Mouse (Mus musculus): Measurements from ENCODE around the gene Cox7a1.
"Not testable (repeated sequence)": the region's sequence is repeated elsewhere in the genome, so short reads cannot be mapped to it uniquely, and the experiment has no call there.

Cox7a1 gene

DNA sequence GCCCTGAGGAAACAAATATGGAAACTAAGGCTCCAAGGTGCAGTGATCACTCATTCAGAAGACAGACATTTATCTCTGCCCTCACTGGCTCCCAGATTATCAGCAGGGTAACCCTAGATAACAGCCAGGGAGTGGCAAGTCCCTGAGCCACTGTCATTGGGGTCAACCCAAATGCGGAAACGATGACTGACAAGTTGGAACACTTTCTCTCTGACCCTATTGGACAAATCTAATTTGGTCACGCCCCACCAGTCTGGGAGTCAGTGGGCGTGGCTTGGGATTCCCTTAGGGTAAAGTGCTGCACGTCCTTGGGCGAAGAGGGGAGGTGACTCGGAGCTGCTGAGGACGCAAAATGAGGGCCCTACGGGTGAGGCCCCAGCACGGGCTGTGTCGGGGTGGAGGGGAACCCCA is at the start of gene Cox7a1:
Gene Cox7a1, plus strand, starts transcription at position 266 of the 411 bp plus-strand sequence.
- peak; percentile 92 for DNase-seq (ENCODE audit: low spot score)

DNA sequence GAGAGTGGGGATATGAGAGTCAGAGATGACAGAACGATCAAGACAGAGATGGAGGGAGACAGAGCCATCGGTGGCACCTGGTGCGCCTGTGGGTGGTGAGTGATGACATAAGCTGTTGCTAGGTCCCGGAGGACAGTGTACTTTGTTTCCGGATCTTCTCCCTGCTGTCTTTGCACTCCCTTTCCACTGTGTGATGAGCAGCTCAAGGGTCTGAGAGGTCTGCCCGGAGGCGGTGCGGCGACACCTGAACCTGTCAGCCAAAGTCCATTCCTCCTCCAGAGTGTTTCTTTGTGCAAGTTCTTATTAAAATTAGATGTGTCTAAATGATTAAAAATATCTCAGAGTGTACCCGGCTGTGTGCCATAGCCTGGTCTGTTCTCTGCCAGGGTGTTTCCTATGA is 47.1 kb upstream of the Cox7a1 start:
- DNase-seq (ENCODE audit: low spot score), result peak; percentile 38

DNA sequence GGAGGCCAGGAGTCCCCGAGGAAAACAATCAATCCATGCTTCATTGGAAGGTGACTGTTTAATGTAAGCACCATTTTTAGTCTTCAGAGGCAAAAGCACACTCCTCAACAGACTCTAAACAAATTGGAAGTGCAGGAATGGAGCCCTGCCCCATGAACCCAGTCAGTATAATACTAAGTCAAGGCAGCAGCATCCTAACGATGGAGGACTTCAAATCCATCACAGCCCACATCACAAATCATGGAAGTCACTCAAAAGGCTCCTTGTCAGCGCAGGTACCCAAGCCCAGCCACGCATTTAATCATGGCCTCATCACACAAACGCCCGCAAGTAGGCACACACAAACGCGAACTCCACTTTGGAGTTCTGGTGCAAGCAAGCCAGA is 40.8 kb upstream of the Cox7a1 start:
- DNase-seq (ENCODE audit: low spot score), result no peak

DNA sequence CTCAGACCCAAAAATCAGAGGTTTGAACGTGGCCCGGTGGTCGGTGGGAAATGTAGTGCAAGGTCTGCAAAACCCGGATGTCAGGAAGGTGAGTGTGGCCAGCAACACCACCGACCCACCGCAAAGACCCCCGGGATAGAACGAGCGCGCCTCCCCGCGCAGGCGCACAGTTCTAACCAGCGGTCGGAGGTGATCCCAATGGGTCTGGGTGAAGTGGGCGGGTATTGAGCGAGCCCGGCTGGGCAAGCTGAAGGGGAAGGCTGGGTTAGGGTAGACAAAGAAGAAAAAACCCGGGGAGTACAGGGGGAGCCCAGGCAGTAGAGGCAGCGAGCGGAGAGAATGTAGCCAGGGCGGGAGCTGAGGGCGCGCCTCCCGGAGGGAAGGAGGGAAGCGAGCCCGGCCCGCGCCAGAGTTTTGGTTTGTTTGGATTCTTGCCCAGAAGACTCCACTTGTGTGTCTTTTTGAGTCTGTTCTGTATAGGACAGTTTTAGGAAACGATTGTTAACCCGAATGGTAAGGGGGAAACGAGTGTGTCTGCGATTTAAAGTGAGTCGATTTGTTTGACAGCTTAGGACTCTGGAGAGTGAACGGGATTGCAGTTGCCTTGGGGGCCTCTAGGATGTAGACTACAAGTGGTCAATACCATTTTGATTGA is 40.3 kb upstream of the Cox7a1 start:
- peak; percentile 88 for DNase-seq (ENCODE audit: low spot score)

DNA sequence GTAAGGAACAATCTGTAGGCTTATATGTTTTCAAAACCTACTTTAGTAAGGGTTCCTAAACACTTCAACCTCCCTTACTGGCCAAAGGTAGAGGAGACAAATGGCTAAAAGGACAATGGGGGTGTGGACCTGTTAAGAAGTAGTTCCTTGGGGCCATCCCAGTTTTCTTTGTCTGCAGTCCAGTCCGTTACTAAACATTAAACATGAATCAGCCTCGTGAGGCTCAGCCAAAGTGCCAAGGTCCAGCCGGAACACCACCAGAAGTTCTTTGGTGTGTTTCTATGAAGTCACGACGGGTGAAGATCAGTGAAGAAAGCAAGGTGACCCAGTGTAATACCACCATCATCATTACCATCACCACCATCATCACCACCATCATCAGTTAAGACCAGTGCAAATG is 36.9 kb upstream of the Cox7a1 start:
- no peak for DNase-seq (ENCODE audit: low spot score)

DNA sequence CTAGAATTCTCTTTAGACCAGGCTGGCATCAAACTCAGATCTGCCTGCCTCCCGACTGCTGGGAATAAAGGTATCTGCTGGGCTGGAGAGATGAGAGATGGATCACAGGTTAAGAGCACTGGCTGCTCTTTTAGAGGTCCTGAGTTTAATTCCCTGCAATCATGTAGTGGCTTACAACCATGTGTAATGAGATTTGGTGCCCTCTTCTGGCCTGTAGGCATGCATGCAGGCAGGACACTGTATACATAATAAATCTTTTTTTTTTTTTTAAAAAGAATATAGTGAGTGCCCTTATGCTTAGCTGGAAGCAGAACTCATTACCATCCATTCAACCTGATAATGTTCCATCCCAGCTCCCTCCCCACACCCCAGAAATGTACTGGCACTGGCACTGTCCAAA is 29.9 kb upstream of the Cox7a1 start:
- no peak for DNase-seq (ENCODE audit: low spot score)

DNA sequence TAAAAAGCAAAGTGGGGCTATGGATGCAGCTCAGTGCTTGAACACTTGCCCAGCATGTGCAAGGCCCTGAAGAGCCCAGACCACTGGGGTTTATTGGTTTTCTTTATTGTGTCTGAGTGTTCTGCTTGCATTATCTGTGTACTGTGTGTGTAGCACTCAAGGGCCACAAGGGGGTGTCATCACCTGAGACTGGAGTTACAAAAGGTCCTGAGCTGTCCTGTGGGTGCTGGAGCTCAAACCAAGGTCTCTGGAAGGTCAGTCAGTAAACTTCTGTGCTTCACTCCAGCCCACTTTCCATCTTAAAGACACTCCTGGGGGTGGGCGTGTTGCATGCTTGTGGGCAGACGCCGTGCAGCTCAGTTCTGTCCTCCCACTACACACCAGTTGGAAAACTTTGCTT is 28.4 kb upstream of the Cox7a1 start:
- DNase-seq (ENCODE audit: low spot score), result no peak

DNA sequence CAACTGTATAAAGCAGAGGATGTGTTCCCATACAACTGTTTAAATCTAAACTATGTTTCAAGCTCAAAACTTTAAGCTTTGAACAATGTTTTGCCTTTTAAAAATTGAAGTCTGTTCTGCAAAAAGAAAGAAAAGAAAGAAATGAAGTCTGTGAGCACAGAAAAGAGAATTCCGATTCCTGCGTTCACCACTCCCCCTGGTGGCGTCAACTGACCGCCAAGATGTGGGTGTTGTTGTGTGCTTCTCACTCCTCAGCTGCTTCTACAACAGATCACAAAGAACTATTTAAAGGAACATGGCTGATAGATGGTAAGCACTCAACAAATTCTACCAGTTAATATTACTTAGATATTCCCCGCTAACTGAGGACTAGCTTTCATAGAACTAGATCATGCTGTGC is 20.8 kb upstream of the Cox7a1 start:
- no peak for DNase-seq (ENCODE audit: low spot score)

DNA sequence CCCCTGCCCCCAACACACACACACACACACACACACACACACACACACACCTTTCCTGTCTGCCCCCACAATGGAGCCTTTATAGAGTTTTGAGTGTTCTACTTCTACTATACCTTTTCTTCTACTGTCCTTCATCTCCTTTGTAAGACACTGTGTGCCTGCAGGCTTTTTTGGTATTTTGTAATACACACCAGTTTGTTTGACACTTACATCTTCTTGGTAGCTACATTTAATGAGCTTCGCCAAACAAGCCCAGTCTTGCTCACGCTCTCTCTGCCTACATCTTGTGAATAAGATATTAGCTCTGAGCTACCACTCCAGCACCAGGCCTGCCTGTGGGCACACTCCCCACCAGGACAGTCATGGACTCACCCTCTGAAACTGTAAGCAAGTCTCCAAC is 19.2 kb upstream of the Cox7a1 start:
- DNase-seq (ENCODE audit: low spot score), result no peak

DNA sequence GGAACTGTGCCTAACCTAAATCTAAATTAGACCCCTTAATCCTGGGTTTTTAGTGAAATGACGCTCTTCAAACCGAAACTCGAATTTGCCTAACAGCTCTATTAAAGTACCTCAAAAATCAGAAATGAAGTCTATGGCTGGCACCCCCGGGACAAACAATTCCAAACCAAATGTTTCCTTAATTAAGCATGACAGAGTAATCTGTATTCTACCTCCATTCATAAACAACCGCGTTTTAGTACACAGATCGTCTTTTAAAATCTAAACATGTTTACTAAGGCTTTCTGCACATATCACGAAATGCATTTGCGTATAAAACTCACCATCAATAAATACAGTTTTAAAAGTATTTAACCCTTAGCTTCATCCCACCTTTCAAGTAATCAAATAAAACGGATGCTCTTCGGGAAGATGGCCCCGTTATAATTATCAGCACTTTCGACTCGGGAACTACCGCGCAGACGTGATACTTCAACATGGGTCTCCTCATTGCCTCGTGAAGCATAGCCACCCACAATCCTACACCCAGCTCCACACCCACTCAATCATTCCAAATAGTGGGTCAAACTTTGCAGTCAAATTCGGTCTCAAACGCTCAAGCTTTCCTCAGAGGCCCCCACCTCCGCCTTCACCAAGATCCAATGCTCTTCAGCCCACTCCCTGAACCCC is 14.9 kb upstream of the Cox7a1 start:
- no peak for DNase-seq (ENCODE audit: low spot score)

DNA sequence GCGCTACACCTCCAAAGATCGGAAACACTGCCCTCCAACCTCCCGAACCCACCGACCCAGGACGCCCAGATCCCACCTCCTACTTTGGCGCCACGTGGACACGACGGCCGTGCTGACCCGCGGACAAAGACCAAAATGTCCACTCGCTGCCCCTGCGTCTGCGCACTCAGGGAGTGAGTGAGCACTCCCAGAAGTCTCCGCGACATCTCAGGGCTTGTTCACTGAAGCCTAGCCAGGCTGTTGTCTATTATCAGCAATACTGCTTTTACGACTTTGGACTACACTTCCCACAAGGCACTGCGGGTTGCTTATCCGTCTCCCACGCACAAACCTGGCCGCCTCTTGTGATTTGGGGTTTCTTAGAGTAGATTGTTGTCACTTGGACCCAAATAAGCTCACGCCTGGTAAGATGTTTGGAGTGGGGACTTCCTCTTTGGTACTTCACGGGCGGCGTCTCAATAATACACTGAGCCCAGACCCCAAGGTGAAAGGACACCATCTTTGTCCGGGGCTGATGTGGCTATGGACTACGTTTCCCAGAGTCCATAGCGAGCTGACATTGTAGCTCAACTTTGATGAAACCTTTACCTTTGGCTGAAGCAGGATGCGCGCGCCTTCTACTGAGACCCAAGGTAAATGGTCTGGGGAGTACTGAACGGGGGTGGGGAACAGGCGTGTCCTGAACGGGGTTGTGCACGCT is 14.2 kb upstream of the Cox7a1 start, which contains the start of gene Zfp146:
Gene Zfp146, minus strand, starts transcription at position 168 of the 700 bp plus-strand sequence.
- peak; percentile 95 for DNase-seq (ENCODE audit: low spot score)

DNA sequence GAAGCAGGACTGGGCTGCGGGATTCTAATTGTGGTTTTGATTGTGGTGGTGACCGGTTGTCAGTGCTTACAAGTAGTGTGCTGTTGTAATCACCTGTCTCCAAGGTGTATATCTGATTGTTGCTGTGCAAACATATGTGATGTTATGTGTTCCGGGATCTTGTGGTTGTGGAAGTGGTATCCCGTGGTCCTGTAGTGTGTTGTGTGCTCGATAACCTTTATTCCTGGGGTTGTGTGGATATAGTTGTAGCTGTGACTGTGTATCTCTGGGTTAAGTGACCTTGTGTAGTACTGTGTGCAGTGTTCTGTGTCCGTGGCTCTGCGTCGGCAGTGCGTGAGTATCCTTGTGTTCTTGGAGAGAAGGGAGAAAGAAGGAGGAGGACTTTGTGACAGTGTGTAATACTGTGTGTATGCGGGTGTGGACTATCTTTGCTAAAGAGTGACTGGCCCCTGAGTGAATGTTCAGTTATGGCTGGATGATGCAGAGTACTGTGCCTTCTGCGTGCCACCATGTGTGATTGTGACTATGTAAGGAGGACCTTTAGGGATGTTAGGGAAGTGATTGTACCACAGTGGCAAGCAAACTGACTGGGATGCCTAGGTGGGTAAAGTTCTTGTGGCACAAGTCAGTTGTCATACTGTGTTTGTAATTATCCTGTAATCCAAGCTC is 13.5 kb upstream of the Cox7a1 start:
- no peak for DNase-seq (ENCODE audit: low spot score)

DNA sequence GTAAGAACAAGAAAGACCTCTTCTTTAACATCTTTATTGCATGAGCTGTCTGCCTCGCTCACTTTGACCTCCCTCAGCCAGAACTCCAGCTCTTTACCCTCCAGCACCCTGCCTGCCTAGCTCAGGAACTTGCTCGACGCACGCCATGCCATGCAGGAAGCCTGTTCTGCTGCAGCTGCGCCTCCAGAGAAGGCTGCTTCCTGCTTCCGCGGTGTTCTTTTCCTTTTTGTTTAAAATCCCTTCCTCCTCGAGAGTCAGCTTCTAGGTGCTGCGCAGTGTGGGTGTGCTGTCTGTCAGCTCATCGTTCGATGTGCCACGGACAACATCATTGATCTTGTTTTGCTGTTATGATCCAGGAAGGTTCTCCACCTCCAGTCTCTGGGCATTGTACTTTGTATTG is 7.5 kb upstream of the Cox7a1 start:
- no peak for DNase-seq (ENCODE audit: low spot score)

DNA sequence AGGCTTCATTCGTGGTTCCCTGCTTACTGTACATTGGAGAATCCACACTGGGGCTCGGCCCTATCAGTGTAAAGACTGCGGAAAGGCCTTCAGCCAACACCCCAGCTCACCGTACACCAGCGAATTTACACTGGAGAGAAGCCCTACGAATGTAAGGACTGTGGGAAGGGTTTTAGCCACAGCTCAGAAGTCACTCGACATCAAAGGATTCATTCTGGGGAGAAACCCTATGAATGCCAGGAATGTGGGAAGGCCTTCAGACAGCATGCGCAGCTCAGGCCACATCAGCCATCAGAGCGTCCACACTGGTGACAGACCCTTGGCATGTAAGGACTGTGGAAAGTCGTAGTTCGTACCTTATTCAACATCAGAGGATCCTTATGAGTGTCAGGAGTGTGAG is 5.7 kb upstream of the Cox7a1 start:
- no peak for DNase-seq (ENCODE audit: low spot score)

DNA sequence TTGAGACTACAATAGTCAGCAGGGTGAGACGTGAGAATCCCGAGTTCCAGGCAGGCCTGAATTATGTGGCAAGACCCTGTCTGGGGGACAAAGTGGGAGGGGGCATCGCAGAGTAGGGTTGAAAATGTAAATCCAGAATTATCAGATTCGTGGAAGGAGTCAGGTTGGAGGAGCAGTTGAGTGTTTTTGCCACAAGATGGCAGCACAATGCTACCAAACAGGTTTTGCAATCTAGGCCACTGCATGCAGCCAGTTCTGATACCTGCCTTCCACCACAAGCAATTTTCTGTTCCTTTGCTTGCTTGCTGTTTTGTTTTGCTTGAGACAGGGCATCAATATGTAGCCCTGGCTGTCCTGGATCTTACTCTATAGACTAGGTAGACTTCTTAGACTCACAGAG is 2.6 kb upstream of the Cox7a1 start:
- DNase-seq (ENCODE audit: low spot score), result peak; percentile 37

DNA sequence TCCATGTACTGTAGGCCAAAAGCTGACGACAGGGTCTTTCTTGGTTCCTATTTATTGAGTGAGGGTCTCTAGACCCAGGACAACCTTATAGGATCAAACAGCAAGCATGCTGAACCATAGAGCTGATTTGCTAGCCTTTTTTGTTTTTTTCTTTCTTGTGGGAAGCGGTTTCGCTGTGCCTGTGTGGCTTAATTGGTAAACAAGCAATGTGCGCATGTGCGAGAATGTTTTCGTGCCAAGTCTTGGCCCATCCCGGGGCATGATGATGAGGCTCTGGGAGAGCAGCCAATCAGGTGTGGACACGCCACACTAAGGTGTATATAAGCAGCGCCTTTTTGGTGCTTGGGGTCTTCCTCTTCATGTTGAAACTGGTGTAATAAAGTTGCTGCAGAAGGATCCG is 2.0 kb upstream of the Cox7a1 start:
- DNase-seq (ENCODE audit: low spot score), result not testable (repeated sequence)

DNA sequence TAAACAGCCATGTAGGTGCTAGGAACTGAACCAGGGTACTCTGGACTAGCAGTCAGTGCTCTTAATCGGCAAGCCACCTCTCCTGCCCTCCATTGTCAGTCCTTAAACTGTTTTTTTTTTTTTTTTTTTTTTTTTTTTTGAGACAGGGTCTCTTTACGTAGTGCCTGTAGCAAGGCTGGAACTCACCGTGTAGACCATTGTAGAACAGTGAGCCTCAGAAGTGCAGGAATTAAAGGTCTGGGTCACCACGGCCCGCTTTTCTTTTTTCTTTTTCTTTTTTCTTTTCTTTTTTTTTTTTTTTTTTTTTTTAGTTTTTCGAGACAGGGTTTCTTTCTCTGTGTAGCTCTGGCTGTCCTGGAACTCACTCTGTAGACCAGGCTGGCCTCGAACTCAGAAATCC is 755 bp upstream of the Cox7a1 start:
- DNase-seq (ENCODE audit: low spot score), result not testable (repeated sequence)

DNA sequence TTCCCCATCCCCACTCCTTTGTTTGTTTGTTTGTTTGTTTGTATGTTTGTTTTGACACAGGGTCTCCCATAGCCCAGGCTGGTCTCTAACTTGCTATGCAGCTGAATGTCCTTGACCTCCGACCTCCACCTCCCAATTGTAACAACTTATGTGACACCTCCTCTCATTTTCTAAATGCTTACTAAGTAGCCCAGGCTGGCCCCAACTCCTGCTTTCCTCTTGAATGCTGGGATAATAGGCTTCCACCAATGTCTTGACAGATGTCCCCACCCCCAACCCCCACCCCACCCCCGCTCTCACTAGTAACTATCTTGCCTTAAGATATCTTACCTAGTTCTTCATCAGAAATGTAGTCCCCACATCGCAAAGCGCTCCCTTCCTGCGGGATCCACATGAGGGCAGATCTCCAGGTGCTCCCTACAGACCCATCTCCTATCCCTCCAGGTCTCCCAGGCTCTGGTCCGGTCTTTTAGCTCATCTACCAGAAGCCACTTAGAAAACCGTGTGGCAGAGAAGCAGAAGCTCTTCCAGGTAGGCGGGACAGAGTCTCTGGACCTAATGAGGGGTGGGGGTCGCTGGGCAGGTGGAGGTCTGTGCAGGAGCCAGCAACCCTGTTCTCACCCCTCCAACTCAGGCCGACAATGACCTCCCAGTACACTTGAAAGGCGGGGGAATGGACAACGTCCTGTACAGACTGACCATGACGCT is 851 bp downstream of the Cox7a1 start:
- DNase-seq (ENCODE audit: low spot score), result no peak

DNA sequence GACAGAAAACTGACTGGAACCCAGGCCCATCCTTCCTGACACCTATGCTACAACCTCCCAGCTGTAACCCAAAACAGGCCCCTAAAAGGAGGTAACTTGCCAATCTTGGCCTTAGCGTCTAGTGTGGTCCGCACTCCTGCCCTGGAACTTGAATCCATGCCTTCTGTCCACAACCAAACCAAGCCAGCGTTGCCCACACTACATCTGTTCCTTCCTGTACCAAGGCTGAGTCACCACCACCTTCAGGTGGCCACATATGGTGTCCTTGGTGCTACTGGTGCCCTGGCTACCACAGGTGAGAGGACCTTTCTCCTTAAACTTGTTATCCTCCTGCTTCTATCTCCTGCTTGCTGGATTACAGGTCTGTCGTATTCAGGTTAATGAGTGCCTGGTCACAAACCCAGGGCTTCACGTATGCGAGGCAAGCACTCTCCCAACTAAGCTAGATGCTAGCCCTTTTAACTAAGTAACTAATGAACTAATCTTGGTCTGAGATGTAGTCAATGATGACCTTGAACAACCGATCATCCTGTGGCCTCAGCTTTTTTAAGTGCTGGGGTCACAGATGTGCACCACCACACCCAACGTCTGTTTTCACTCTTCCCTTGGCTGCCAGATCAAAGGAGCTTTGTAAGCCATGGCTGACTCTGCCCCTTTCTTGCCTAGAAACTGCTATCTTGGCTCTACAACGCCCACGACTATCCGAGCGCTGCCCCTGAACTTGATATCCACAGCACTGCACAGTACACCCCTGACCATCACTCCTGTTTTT is 4.6 kb downstream of the Cox7a1 start:
- DNase-seq (ENCODE audit: low spot score), result no peak

DNA sequence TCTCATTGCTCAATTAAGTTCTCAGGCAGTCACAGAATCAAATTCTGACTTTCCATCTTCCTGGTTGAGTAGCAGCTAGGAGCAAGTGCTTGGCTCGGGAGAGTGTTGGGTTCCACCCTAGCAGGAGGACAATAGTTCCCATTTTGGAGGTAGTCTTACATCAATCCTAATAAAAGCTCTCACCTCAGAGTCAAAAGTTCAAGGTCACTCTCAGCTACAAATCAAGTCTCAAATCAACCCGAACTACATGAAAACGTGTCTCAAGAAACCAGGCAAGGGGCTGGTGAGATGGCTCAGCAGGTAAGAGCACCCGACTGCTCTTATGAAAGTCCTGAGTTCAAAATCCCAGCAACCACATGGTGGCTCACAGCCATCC is 5.2 kb downstream of the Cox7a1 start:
- DNase-seq (ENCODE audit: low spot score), result no peak

DNA sequence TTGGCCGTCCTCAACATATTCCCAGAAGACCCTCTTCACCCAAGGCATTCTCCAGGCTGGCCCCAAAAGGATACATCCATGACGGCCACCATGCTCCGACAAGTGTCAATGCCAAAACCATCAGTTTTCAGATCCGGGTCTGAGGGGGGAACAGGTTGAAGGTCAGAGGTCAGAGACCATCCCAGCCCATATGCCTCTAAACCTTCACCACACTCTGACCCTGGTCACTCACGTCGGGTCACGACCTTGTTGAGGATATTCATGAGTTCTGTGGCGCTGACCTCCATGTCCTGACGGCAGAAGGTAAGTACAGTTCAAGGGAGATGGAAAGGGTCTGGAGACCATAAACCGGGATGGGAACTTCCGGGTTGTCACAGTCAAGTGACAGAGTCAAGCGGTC is 8.1 kb downstream of the Cox7a1 start:
- DNase-seq (ENCODE audit: low spot score), result no peak
